Mouse (Mus musculus) C2C12 (cell line): ENCODE data around the gene Zfp120. TPM values are rescaled to one million over a fixed set of nuclear protein-coding genes. Genes with fewer than 3 reads are reported as not detected.
"Not testable (repeated sequence)": the region's sequence is repeated elsewhere in the genome, so short reads cannot be mapped to it uniquely, and the experiment has no call there.

Source experiments
- H3K27me3 ChIP-seq: one replicate; pipeline ENCODE4 v1.6.1; 2011; ENCODE audit not compliant: control insufficient read depth, insufficient read depth, insufficient read length
- H3K36me3 ChIP-seq: one replicate; pipeline ENCODE4 v1.6.1; 2011; ENCODE audit not compliant: control insufficient read depth, insufficient read depth
- H3K4me3 ChIP-seq: one replicate; pipeline ENCODE4 v1.5.1; 2011; ENCODE audit warnings: mild to moderate bottlenecking, control low read depth; ENCODE audit not compliant: poor library complexity, insufficient read depth, severe bottlenecking
- H3K79me2 ChIP-seq: one replicate; pipeline ENCODE4 v1.6.1; 2011; ENCODE audit not compliant: control insufficient read depth, insufficient read depth
- H3K79me3 ChIP-seq: one replicate; pipeline ENCODE4 v1.6.1; 2011; ENCODE audit warnings: low read depth, control low read depth
- H3ac ChIP-seq: one replicate; pipeline ENCODE3; 2011; ENCODE audit warnings: low read depth; ENCODE audit not compliant: control insufficient read depth, insufficient read length
- CEBPB ChIP-seq: IDR thresholded peaks from one replicate; pipeline ENCODE4 v1.6.1; 2011; ENCODE audit warnings: low read depth, mild to moderate bottlenecking, control low read depth, moderate library complexity
- CTCF ChIP-seq: IDR thresholded peaks from one replicate; pipeline ENCODE4 v1.5.1; 2011; ENCODE audit not compliant: control insufficient read depth, insufficient read depth, insufficient read length
- FOSL1 ChIP-seq: IDR thresholded peaks from one replicate; pipeline ENCODE4 v1.8.0; 2011; ENCODE audit warnings: mild to moderate bottlenecking, low read length; ENCODE audit not compliant: poor library complexity, insufficient read depth, severe bottlenecking
- MAX ChIP-seq: IDR thresholded peaks from one replicate; pipeline ENCODE4 v1.6.1; 2011; ENCODE audit warnings: mild to moderate bottlenecking, control low read depth
- MYOD1 ChIP-seq: IDR thresholded peaks from one replicate; pipeline ENCODE4 v1.6.1; 2011; ENCODE audit warnings: low read depth; ENCODE audit not compliant: control insufficient read depth, insufficient read length
- MYOG ChIP-seq: IDR thresholded peaks from one replicate; pipeline ENCODE4 v1.6.1; 2011; ENCODE audit not compliant: control insufficient read depth, insufficient read length; ENCODE audit errors: extremely low read depth
- USF1 ChIP-seq: IDR thresholded peaks from one replicate; pipeline ENCODE4 v1.6.1; 2011; ENCODE audit warnings: low read depth, mild to moderate bottlenecking, control low read depth, moderate library complexity
- long read RNA-seq, 2 experiments: library from polyadenylated mRNA; unstranded; transcript quantifications; one replicate each; pipeline ENCODE4 v2.0.0; 2019 to 2020
- polyA plus RNA-seq: library from polyadenylated mRNA; unstranded; fragments of >200 nt; fragmentation: generic; extraction: Trizol; gene quantifications from one replicate; pipeline ENCODE4 v1.2.1, GENCODE M21; 2012; ENCODE audit warnings: missing spikeins

The Zfp120 gene
- polyA plus RNA-seq: 1.4 TPM
- long read RNA-seq, experiment 1, full-length matches to known transcripts: 10 of 13 reads
- long read RNA-seq, experiment 1, partial matches to known transcripts: 0 of 13 reads
- long read RNA-seq, experiment 1, other reads (novel, unspliced or antisense): 3 of 13 reads
- long read RNA-seq, experiment 2, full-length matches to known transcripts: 62 of 66 reads
- long read RNA-seq, experiment 2, partial matches to known transcripts: 1 of 66 reads
- long read RNA-seq, experiment 2, other reads (novel, unspliced or antisense): 3 of 66 reads

- no peaks in the 10 kb centered on the region for H3K36me3 ChIP-seq
- no peaks in the 10 kb centered on the region for H3K27me3 ChIP-seq
- peak within 1 kb of the TSS; percentile 93 for H3ac ChIP-seq
- H3K79me3 ChIP-seq: peaks cover 8% of the 10 kb centered on the region
- peak within 1 kb of the TSS; percentile 58 for H3K4me3 ChIP-seq
- H3K79me2 ChIP-seq: peaks cover 28% of the 10 kb centered on the region
- no peak for TF ChIP-seq CEBPB
- no peak for TF ChIP-seq CTCF
- no peak for TF ChIP-seq FOSL1
- TF ChIP-seq MAX: no peak
- TF ChIP-seq MYOG: no peak
- TF ChIP-seq USF1: no peak
- TF ChIP-seq MYOD1: no peak
Measured at GRCm38 (mm10) chr2:150136435-150136897, at the start of gene Zfp120. Gene Zfp120 (minus strand): TSS chr2:150136708.

- not testable (repeated sequence) for H3ac ChIP-seq, H3K79me3 ChIP-seq, H3K27me3 ChIP-seq, H3K36me3 ChIP-seq, H3K79me2 ChIP-seq
- peak within 1 kb of the TSS; percentile 32 for H3K4me3 ChIP-seq
Measured at GRCm38 (mm10) chr2:150181570-150181999, 45.1 kb upstream of the Zfp120 start, which contains the start of gene Gm14139. Gene Gm14139 (plus strand): TSS chr2:150181755.

GRCm38 (mm10) chr2:150181046-150181445, 44.5 kb upstream of the Zfp120 start:
- H3K79me2 ChIP-seq, H3K79me3 ChIP-seq, H3ac ChIP-seq, H3K27me3 ChIP-seq, H3K36me3 ChIP-seq, H3K4me3 ChIP-seq: not testable (repeated sequence)

GRCm38 (mm10) chr2:150179579-150179978, 43.1 kb upstream of the Zfp120 start, which contains the start of gene Gm10770:
Gene Gm10770 (minus strand): TSS chr2:150179679.
- H3K79me2 ChIP-seq, H3K36me3 ChIP-seq, H3K79me3 ChIP-seq, H3ac ChIP-seq, H3K4me3 ChIP-seq, H3K27me3 ChIP-seq: not testable (repeated sequence)

- Histone ChIP-seq H3K79me3 (no peaks in the 10 kb centered on the region), H3K36me3 (no peaks in the 10 kb centered on the region), H3K4me3 (no peak overlapping the region), H3K79me2 (no peaks in the 10 kb centered on the region), H3ac (no peak overlapping the region), H3K27me3 (no peaks in the 10 kb centered on the region)
- TF ChIP-seq MYOG (no peak), CTCF (no peak), MYOD1 (no peak), CEBPB (no peak), USF1 (no peak), MAX (no peak), FOSL1 (no peak)
Measured at GRCm38 (mm10) chr2:150173833-150174232, 37.3 kb upstream of the Zfp120 start.

GRCm38 (mm10) chr2:150166703-150167102, 30.2 kb upstream of the Zfp120 start:
- H3K4me3 ChIP-seq: no peak overlapping the region
- no peaks in the 10 kb centered on the region for H3K79me3 ChIP-seq
- TF ChIP-seq FOSL1: no peak
- no peak for TF ChIP-seq CTCF
- TF ChIP-seq MYOG: no peak
- TF ChIP-seq MAX: no peak
- no peak for TF ChIP-seq MYOD1
- TF ChIP-seq USF1: no peak
- no peak for TF ChIP-seq CEBPB
- H3ac ChIP-seq: no peak overlapping the region
- H3K79me2 ChIP-seq: no peaks in the 10 kb centered on the region
- no peaks in the 10 kb centered on the region for H3K36me3 ChIP-seq
- H3K27me3 ChIP-seq: no peaks in the 10 kb centered on the region

GRCm38 (mm10) chr2:150132773-150133172, 3.7 kb downstream of the Zfp120 start:
- H3K36me3 ChIP-seq: no peaks in the 10 kb centered on the region
- H3K27me3 ChIP-seq: no peaks in the 10 kb centered on the region
- H3K79me3 ChIP-seq: peaks cover 18% of the 10 kb centered on the region
- no peak overlapping the region for H3K4me3 ChIP-seq
- peaks cover 33% of the 10 kb centered on the region for H3K79me2 ChIP-seq
- TF ChIP-seq MYOG (no peak), FOSL1 (no peak), MYOD1 (no peak), CEBPB (no peak), USF1 (no peak), CTCF (no peak), MAX (no peak)
- H3ac ChIP-seq: no peak overlapping the region

- not testable (repeated sequence) for H3K27me3 ChIP-seq, H3ac ChIP-seq, H3K36me3 ChIP-seq, H3K4me3 ChIP-seq
- Histone ChIP-seq H3K79me3 (peaks cover 18% of the 10 kb centered on the region), H3K79me2 (peaks cover 33% of the 10 kb centered on the region)
Measured at GRCm38 (mm10) chr2:150132002-150132401, 4.5 kb downstream of the Zfp120 start.
